Mouse (Mus musculus) liver, embryonic 14.5 days (tissue): ENCODE results near the gene Erp29. TPM values are rescaled to one million over a fixed set of nuclear protein-coding genes. Genes with fewer than 3 reads are reported as not detected.
A peak's percentile ranks its signal among the peaks of the same experiment; 100 is the strongest.

Experiments
- ATAC-seq: fragments of 200-750 bp; cut with Nextera tagmentation; 2 replicates; pipeline ENCODE4 v1.8.0; 2017; ENCODE audit warnings: moderate number of reproducible peaks, mild to moderate bottlenecking, moderate library complexity; ENCODE audit not compliant: insufficient read depth
- DNase-seq, 3 experiments: peaks; one replicate each; pipeline ENCODE4 v3.0.0-alpha.2; 2012 to 2013; ENCODE audit warnings: low read depth in 3 of 3, low spot score in 3 of 3
- H3K27ac ChIP-seq: fragments of 300-500 bp; sonication (generic); 2 replicates; pipeline ENCODE4 v1.5.1; 2014; ENCODE audit warnings: moderate library complexity, mild to moderate bottlenecking, control low read depth, inconsistent platforms
- H3K27me3 ChIP-seq: fragments of 300-500 bp; sonication (generic); 2 replicates; pipeline ENCODE4 v1.6.1; 2014; ENCODE audit warnings: mild to moderate bottlenecking, low read length, moderate library complexity; ENCODE audit not compliant: control insufficient read depth, insufficient read depth
- H3K36me3 ChIP-seq: fragments of 300-500 bp; sonication (generic); replicated peaks from 2 replicates; pipeline ENCODE4 v1.6.1; 2014; ENCODE audit warnings: low read depth; ENCODE audit not compliant: control insufficient read depth, insufficient read depth
- H3K4me1 ChIP-seq, 2 experiments: fragments of 200-500 bp in 1 of 2; fragments of 300-500 bp in 1 of 2; sonication (generic) in 1 of 2; replicated peaks; 2 replicates each; pipeline ENCODE4 v1.6.1; 2012 to 2014; ENCODE audit warnings: antibody characterized with exemption in 1 of 2, inconsistent platforms in 1 of 2, low read length in 1 of 2; ENCODE audit not compliant: control insufficient read depth in 2 of 2, insufficient read depth in 2 of 2
- H3K4me2 ChIP-seq: fragments of 300-500 bp; sonication (generic); 2 replicates; pipeline ENCODE4 v1.6.1; 2014; ENCODE audit warnings: low read depth, mild to moderate bottlenecking, control low read depth, moderate library complexity
- H3K4me3 ChIP-seq, 2 experiments: fragments of 200-500 bp in 1 of 2; fragments of 300-500 bp in 1 of 2; sonication (generic) in 1 of 2; 2 replicates each; pipeline ENCODE4 v1.5.1; 2012 to 2014; ENCODE audit warnings: low read depth in 2 of 2, low read length in 2 of 2, mild to moderate bottlenecking in 2 of 2, control low read depth in 1 of 2, inconsistent platforms in 1 of 2, moderate library complexity in 1 of 2; ENCODE audit not compliant: insufficient read depth in 1 of 2
- H3K9ac ChIP-seq: fragments of 300-500 bp; sonication (generic); replicated peaks from 2 replicates; pipeline ENCODE4 v1.6.1; 2014; ENCODE audit warnings: mild to moderate bottlenecking, control low read depth, moderate library complexity
- H3K9me3 ChIP-seq: fragments of 300-500 bp; sonication (generic); 2 replicates; pipeline ENCODE4 v1.6.1; 2016; ENCODE audit warnings: low read length, mixed read lengths; ENCODE audit not compliant: control insufficient read depth
- CTCF ChIP-seq: IDR thresholded peaks from 2 replicates; pipeline ENCODE4 v1.5.1; 2016; ENCODE audit warnings: antibody characterized with exemption, low read depth, control low read depth
- EP300 ChIP-seq: IDR thresholded peaks from 2 replicates; pipeline ENCODE4 v1.6.1; 2016; ENCODE audit warnings: antibody characterized with exemption, low read depth
- WGBS: fragments of 180-500 bp; shearing (Covaris S2); extraction: QIAGEN DNeasy Blood & Tissue Kit; methylation state at CpG from one replicate; pipeline ENCODE4 v1.1.7; 2014; ENCODE audit not compliant: insufficient replicate concordance; 5-methylcytosine and 5-hydroxymethylcytosine counted together
- polyA plus RNA-seq, 2 experiments: library from polyadenylated mRNA; depleted of rRNA in 1 of 2; stranded (reverse) in 1 of 2; unstranded in 1 of 2; fragments of >200 nt; fragmentation: Nextera tagmentation in 1 of 2; extraction: Ambion mirVana in 1 of 2; gene quantifications; 2 replicates each; pipeline versions ENCODE4 v1.2.1 to v1.2.3; 2012 to 2014

Gene Erp29
- polyA plus RNA-seq, 2 experiments: 63.7 to 74.9 TPM

DNA sequence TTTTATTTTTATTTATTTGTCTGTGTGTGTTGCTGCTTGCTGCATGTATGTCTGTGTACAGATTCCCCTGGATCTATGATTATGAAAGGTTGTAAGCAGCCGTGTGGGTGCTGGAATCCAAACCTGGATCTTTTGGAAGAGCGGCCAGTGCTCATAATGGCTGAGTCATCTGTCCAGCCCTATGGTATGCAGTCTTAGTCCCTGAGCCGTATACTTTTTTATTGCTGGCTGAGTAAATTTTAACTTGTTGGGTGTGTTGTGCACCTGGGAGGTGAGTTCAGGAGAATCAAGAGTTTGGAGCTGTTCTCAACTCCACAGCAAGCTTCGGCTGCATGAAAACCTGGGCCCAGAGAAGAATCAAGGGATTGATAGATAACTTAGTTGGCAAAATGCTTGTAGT is 41.3 kb downstream of the Erp29 start:
- no peak for ATAC-seq

DNA sequence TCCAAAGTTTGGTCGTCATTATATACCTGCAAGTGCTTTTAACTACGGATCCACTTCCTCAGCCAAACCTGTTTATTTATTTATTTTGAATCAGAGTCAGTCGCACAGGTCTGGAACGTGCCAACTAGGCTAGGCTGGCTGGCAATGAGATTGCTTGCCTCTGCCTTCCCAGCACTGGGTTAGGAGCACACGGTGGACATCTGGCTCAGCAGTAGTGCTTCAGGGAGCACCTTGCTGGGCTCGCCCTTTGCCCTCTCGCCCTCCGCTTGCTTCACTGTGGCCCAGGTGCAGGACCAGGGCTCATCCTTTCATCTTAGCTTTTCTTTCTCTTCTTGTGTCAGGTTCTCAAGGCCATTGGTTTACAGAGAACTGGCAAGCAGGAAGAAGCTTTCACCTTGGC is 44.5 kb downstream of the Erp29 start:
- 89% methylated on average over 8 of the region's 8 CpGs for WGBS
- H3K4me3 ChIP-seq: no peak overlapping the region
- peaks cover 41% of the 10 kb centered on the region for H3K36me3 ChIP-seq
- TF ChIP-seq EP300 (no peak), CTCF (no peak)
- no peaks in the 10 kb centered on the region for H3K9me3 ChIP-seq
- no peaks in the 10 kb centered on the region for H3K27me3 ChIP-seq
- peaks cover 0 to 3% of the 10 kb centered on the region in 2 experiments; a peak in 1 of 4 replicates for H3K4me1 ChIP-seq
- no peak overlapping the region for H3K4me2 ChIP-seq
- no peak for DNase-seq
- H3K27ac ChIP-seq: no peak overlapping the region
- ATAC-seq: no peak
- no peak overlapping the region for H3K9ac ChIP-seq

More for the DNA sequence above, 41.3 kb downstream of the Erp29 start:
- no peaks in the 10 kb centered on the region for H3K4me1 ChIP-seq
- H3K27me3 ChIP-seq: no peaks in the 10 kb centered on the region
- WGBS: 78% methylated on average over 4 of the region's 4 CpGs
- no peak overlapping the region for H3K9ac ChIP-seq
- no peak overlapping the region for H3K27ac ChIP-seq
- peaks cover 68% of the 10 kb centered on the region for H3K36me3 ChIP-seq
- H3K9me3 ChIP-seq: no peaks in the 10 kb centered on the region
- no peak for DNase-seq
- no peak overlapping the region for H3K4me3 ChIP-seq
- H3K4me2 ChIP-seq: no peak overlapping the region
- TF ChIP-seq EP300 (no peak), CTCF (no peak)

DNA sequence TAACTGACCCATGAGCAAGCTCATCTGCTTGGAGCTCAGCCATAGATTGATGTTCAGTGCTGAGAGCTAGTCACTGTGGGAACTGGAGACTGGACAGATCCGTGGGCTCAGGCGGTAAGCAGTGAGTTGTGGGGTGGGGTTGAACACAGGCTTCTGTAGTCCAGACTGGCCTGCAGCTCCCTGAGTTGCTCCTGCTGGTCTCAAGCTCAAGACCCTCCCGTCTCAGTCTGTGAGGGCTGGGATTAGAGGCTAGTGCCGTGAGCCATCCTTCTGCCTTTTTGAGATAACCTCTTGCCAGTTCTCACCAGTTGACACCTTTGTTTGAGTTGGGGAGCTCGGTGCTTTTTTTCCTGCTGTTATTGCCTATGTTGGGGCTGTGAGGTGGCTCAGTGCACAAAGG is 51.5 kb downstream of the Erp29 start:
- DNase-seq (no peak), ATAC-seq (no peak)
- 37% methylated on average over 5 of the region's 5 CpGs for WGBS
- no peak overlapping the region for H3K27ac ChIP-seq
- no peak overlapping the region for H3K4me2 ChIP-seq
- H3K4me1 ChIP-seq: peaks cover 26 to 34% of the 10 kb centered on the region in 2 experiments
- no peak for TF ChIP-seq CTCF
- TF ChIP-seq EP300: no peak
- no peak overlapping the region for H3K4me3 ChIP-seq
- no peaks in the 10 kb centered on the region; the same call in none of the 2 replicates for H3K36me3 ChIP-seq
- no peaks in the 10 kb centered on the region for H3K9me3 ChIP-seq
- H3K27me3 ChIP-seq: no peaks in the 10 kb centered on the region
- H3K9ac ChIP-seq: no peak overlapping the region

DNA sequence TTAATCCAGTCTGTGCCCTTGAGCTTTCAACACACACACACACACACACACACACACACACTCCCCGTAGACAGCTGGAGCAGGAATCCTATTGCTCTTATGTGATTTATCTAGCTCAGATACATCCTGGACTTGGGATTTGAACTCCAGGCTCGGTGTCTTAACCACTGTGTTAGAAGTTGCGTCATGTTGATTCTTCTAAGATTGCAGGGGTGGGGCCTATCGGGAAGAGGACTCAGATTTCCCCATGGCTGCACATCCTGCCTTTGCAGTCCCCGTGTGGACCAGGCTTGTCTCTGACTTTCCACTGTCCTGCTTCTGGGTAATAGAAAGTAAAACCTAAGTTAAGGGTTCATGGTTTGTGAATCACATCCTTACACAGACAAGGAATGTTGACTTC is 52.2 kb downstream of the Erp29 start:
- Histone ChIP-seq H3K27ac (no peak overlapping the region), H3K36me3 (no peaks in the 10 kb centered on the region; the same call in none of the 2 replicates), H3K4me2 (peak overlapping the region; percentile 98), H3K4me3 (peak overlapping the region in 1 of 2 experiments; percentile 8; a peak in 1 of 4 replicates), H3K27me3 (no peaks in the 10 kb centered on the region), H3K9ac (no peak overlapping the region), H3K9me3 (no peaks in the 10 kb centered on the region), H3K4me1 (peaks cover 26 to 34% of the 10 kb centered on the region in 2 experiments)
- no peak for TF ChIP-seq EP300
- no peak for TF ChIP-seq CTCF
- DNase-seq (no peak), ATAC-seq (no peak)
- WGBS: 44% methylated on average over 5 of the region's 5 CpGs

DNA sequence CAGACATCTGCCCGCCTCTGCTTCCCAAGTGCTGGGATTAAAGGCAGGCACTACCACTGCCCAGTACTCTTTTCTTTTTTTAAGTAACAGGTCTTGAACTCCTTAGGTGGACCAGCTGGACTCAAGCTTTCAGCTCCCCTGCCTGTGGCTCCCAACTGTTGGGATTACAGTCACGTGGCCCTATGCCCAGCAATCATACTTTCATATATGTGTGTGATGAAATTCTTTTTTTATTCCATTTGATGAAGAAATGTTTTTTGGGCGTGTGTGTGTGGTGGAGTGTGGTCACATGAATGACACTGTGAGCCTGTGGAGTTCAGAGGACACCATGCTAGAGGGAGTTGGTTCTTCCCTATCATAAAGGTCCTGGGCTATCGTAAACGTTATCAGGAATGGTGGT is 52.8 kb downstream of the Erp29 start:
- no peak overlapping the region for H3K9ac ChIP-seq
- no peaks in the 10 kb centered on the region for H3K9me3 ChIP-seq
- no peaks in the 10 kb centered on the region; the same call in none of the 2 replicates for H3K36me3 ChIP-seq
- H3K27ac ChIP-seq: no peak overlapping the region; the same call in 1 of the 2 replicates
- TF ChIP-seq EP300 (no peak), CTCF (no peak)
- DNase-seq (no peak), ATAC-seq (no peak)
- peaks cover 26 to 34% of the 10 kb centered on the region in 2 experiments for H3K4me1 ChIP-seq
- H3K4me2 ChIP-seq: peak overlapping the region; percentile 98
- H3K4me3 ChIP-seq: peak overlapping the region; percentile 61 to 76; a peak in 3 of 4 replicates
- WGBS: 50% methylated on average over 5 of the region's 5 CpGs
- H3K27me3 ChIP-seq: no peaks in the 10 kb centered on the region
